Mouse (Mus musculus) embryonic facial prominence, embryonic 10.5 days (tissue): ENCODE results near the gene Ano6. TPM values are rescaled to one million over a fixed set of nuclear protein-coding genes. Genes with fewer than 3 reads are reported as not detected.

Experiments used
- DNase-seq: peaks from one replicate; pipeline ENCODE4 v3.0.0-alpha.2; 2017; ENCODE audit warnings: low spot score
- H3K27ac ChIP-seq: fragments of 300-500 bp; sonication (generic); replicated peaks from 2 replicates; pipeline ENCODE4 v1.5.1; 2016; ENCODE audit warnings: mild to moderate bottlenecking
- H3K27me3 ChIP-seq: fragments of 300-500 bp; sonication (generic); replicated peaks from 2 replicates; pipeline ENCODE4 v1.6.1; 2016; ENCODE audit warnings: low read depth, mild to moderate bottlenecking; ENCODE audit not compliant: poor library complexity, severe bottlenecking
- H3K36me3 ChIP-seq: fragments of 300-500 bp; sonication (generic); replicated peaks from 2 replicates; pipeline ENCODE4 v1.6.1; 2016; ENCODE audit warnings: mild to moderate bottlenecking, moderate library complexity
- H3K4me1 ChIP-seq: fragments of 300-500 bp; sonication (generic); 2 replicates; pipeline ENCODE4 v1.6.1; 2016
- H3K4me3 ChIP-seq: fragments of 300-500 bp; sonication (generic); 2 replicates; pipeline ENCODE4 v1.5.1; 2016; ENCODE audit warnings: mild to moderate bottlenecking, moderate library complexity
- H3K9me3 ChIP-seq: fragments of 300-500 bp; sonication (generic); 2 replicates; pipeline ENCODE4 v1.6.1; 2016; ENCODE audit warnings: mild to moderate bottlenecking
- WGBS: fragments of 180-500 bp; shearing (Covaris S2); methylation state at CpG from one replicate; pipeline ENCODE4 v1.1.7; 2016; 5-methylcytosine and 5-hydroxymethylcytosine counted together
- polyA plus RNA-seq: library from polyadenylated mRNA; unstranded; fragments of >200 nt; fragmentation: Nextera tagmentation; extraction: Ambion mirVana; gene quantifications from 2 replicates; pipeline ENCODE4 v1.2.1, GENCODE M21; 2016

Ano6 gene
- polyA plus RNA-seq, 1 experiment from 2014 or later, result 41.6 TPM

DNA sequence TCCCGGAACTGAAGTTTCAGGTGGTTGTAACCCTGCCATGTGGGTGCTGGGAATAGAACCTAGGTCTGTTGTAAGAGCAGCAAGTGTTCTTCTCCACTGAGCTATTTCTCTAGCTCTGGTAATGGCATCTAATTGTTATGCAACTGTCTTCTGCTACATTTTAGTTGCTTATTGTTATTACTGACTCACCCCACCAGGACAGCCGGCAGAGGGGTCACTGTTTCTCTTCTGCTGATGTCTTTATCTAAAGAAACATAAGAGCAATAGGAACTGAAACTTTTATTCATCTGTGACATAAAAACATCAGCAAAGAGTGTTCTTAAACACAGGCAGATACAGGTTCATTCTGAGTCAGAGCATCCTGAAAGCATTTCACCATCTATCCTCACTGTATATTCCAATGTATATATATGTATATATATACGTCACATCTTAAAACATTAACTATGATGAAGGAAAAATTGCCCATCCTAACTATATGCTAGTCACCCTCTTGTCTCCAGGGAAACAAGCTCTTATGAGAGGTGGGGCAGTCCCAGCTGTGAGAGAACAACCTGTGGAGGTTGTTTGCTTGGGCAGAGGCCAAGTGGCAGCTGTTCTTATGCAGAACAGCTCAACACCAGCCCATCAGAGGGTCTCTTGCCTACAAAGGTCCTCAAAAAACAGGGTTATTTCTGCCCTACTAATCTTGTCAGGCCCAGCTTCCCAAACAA lies 171.9 kb downstream of the Ano6 start:
- 95% methylated on average over 3 of the region's 3 CpGs for WGBS
- Histone ChIP-seq H3K36me3 (peaks cover 40% of the 10 kb centered on the region), H3K27me3 (no peaks in the 10 kb centered on the region), H3K9me3 (no peaks in the 10 kb centered on the region), H3K4me1 (peaks cover 14% of the 10 kb centered on the region), H3K27ac (no peak overlapping the region), H3K4me3 (no peak overlapping the region)
- no peak for DNase-seq

DNA sequence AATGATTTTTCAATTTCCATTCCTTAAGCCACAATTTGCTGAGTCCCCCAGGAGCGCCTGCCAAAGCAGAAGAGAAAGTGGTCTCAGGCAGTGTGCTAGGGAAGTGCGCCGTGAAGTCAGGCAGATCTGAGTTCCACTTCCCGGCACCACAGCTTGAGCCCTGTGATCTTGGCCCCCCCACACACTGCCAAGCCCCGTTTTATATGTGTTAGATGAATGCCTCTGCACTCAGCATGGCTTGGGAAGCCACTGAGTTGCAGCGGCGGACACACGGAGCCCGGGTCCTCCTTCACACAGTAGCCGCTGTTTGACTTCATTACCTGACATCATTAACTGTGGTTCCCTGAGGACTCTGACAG lies 172.5 kb downstream of the Ano6 start:
- Histone ChIP-seq H3K4me3 (no peak overlapping the region), H3K36me3 (peaks cover 40% of the 10 kb centered on the region), H3K27me3 (no peaks in the 10 kb centered on the region), H3K9me3 (no peaks in the 10 kb centered on the region), H3K4me1 (peaks cover 14% of the 10 kb centered on the region), H3K27ac (no peak overlapping the region)
- 77% methylated on average over 10 of the region's 10 CpGs for WGBS
- no peak for DNase-seq

DNA sequence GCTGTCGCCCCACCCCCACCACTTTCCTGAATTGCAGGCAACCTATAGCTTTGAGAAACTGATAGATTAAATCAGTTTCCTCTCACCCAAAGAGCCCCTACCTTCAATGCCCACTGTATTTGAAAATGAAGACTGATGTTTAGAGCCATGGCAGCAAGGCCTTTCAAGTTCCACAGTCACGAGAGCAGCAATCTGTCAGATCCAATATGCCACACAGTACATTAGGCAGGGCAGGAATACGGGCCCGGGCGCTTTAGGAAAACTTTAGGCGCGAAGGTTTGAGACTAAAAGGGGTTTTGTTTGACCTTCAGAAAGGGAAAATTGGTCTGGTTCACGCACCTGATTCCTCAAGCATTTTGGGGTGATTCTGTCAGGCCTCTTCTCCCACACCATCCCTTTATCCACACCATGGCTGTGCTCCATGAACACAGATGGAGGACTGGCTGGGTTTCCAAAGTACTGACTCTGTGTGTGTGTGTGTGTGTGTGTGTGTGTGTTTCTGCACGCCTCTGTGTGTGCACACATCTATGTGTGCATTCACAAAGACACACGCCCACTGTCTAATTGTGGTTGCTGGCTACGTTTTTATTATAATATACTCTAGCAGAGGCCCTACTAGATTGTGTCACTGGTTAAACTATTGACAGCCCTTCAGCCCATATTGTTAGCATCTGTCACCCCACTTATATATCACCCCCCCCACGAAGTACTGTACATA lies 173.0 kb downstream of the Ano6 start:
- H3K27me3 ChIP-seq, result no peaks in the 10 kb centered on the region
- peaks cover 14% of the 10 kb centered on the region for H3K4me1 ChIP-seq
- no peak for DNase-seq
- H3K36me3 ChIP-seq, result peaks cover 40% of the 10 kb centered on the region
- H3K9me3 ChIP-seq, result no peaks in the 10 kb centered on the region
- no peak overlapping the region for H3K27ac ChIP-seq
- WGBS, result 80% methylated on average over 12 of the region's 12 CpGs
- H3K4me3 ChIP-seq, result no peak overlapping the region

DNA sequence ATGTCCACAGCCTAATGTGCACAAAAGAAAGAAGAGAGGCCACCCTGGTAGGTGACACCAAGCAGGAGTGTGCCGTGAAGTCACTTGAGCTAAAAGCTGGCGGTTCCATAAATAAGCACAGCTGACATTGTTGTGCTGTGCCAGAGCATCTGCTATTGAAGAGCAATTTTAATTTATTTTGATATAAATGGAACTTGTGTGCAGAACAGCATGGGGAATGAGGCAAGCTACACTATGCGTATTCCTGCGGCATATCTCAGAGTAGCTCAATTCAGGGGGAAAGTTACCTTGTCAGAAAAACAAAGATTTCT lies 173.6 kb downstream of the Ano6 start:
- Histone ChIP-seq H3K36me3 (peaks cover 45% of the 10 kb centered on the region), H3K4me1 (peaks cover 14% of the 10 kb centered on the region), H3K9me3 (no peaks in the 10 kb centered on the region), H3K27ac (no peak overlapping the region), H3K27me3 (no peaks in the 10 kb centered on the region), H3K4me3 (no peak overlapping the region)
- 88% methylated on average over 4 of the region's 4 CpGs for WGBS
- no peak for DNase-seq

DNA sequence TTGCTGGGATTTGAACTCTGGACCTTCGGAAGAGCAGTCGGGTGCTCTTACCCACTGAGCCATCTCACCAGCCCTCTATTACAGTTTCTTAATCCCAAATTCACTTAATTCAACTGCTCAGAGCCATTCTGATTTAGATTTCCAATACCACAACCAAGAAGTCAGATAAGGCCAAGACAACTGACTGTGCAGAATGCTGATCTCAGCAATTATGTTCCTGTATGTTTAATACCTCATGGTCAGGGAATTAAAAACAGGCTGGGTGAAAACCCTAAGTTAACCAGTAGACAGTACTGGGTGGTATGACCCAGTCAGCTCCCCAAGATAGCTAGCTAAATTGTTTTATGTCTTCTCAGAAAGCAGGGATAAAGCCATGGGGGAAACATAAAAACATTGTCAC lies 176.3 kb downstream of the Ano6 start:
- H3K36me3 ChIP-seq, result peaks cover 62% of the 10 kb centered on the region
- peaks cover 14% of the 10 kb centered on the region for H3K4me1 ChIP-seq
- no peak overlapping the region for H3K4me3 ChIP-seq
- no peaks in the 10 kb centered on the region for H3K27me3 ChIP-seq
- no peak overlapping the region for H3K27ac ChIP-seq
- no peaks in the 10 kb centered on the region for H3K9me3 ChIP-seq
- DNase-seq, result no peak
- WGBS, result 97% methylated on average over 2 of the region's 2 CpGs

DNA sequence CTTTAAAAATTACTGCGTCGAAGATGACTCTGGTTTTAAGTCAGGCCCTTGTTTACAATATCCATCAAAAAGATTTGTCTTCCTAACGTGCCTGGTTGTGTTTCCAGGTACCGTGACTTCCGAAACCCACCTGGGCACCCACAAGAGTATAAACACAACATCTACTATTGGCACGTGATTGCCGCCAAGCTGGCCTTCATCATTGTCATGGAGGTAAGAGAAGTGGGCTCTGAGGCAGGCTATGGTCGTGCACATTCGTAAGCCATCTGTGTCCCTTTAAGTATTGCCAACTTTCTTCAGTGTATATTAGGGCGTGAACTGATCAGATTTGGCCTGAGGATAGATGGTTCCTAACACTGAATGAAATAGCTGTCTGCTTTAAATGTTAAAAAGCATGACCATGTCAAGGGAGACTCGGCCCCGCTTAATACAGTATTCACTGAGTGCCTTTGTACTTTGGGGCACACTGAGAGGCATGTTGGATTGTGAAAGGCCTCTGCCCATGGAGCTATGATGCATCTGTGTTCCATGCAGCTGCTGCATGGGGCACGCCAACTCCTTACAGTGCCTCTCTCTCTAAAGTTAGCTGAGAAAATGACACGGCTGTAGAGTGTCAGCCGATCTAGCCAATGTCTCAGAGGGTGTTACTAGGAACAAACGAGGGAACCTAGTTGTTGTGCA lies 177.0 kb downstream of the Ano6 start:
- Histone ChIP-seq H3K27me3 (no peaks in the 10 kb centered on the region), H3K4me1 (peaks cover 14% of the 10 kb centered on the region), H3K36me3 (peaks cover 64% of the 10 kb centered on the region), H3K4me3 (no peak overlapping the region), H3K27ac (no peak overlapping the region), H3K9me3 (no peaks in the 10 kb centered on the region)
- no peak for DNase-seq
- WGBS, result 88% methylated on average over 16 of the region's 16 CpGs

DNA sequence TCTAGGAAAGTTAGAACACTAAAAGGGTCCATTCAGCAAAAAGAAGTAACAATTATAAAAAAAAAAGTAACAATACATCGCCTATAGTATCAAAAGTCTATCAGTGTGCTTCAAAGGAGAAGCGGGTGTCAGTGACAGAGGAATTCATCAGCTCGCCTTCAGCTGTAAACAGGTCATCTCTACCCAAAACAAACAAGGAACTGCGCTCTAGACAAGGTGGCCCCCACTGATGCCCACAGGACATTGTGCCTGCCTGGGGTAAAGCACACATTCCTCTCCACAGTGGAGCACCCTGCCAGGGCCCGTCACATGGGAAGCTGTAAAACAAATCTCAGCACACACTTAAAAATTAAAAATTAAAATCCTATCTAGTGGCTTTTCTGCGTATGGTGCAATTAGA lies 179.0 kb downstream of the Ano6 start:
- peaks cover 81% of the 10 kb centered on the region for H3K36me3 ChIP-seq
- no peaks in the 10 kb centered on the region for H3K27me3 ChIP-seq
- WGBS, result 81% methylated on average over 6 of the region's 6 CpGs
- no peaks in the 10 kb centered on the region for H3K4me1 ChIP-seq
- H3K27ac ChIP-seq, result no peak overlapping the region
- no peak for DNase-seq
- no peaks in the 10 kb centered on the region for H3K9me3 ChIP-seq
- H3K4me3 ChIP-seq, result no peak overlapping the region

DNA sequence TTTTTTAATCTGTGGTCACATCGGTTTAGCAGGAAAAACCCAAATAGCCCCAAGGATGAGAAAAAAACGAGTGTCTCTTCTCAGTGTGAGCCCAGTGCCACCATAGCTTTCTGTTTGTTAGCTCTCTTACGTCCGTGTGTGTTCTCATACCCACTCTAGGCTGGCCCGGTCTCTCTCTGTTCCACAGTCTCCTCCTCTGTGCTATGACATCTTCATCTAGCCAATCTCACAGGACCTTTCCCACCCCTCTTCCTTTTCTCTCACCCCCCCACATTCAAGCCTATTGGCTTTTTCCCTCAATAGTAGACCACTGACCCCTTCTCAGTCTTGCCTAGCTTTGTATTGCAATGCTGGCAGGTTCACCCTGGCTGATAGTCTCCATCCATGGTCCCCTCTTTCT lies 179.5 kb downstream of the Ano6 start:
- no peaks in the 10 kb centered on the region for H3K27me3 ChIP-seq
- no peak overlapping the region for H3K27ac ChIP-seq
- DNase-seq, result no peak
- no peaks in the 10 kb centered on the region for H3K4me1 ChIP-seq
- peaks cover 81% of the 10 kb centered on the region for H3K36me3 ChIP-seq
- H3K4me3 ChIP-seq, result no peak overlapping the region
- 85% methylated on average over 5 of the region's 5 CpGs for WGBS
- H3K9me3 ChIP-seq, result no peaks in the 10 kb centered on the region

DNA sequence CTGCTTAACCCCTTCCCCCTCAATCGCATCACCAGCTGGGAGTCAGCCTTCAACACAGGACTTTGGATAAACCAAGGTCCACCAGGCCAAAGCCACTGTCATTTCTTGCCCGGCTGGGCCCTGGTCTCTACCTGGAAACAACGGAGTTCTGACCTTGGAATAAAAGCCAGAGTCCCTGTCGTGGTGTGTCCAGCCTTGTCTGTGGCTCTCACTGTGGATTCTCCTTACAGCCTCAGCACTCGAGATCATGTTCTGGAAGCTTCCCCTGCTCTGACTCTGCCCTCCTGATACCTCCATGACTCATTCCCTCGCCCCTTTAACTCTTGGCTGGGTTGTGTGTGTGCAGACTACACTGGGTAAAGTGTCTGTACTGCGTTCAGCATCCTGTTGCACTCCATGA lies 180.0 kb downstream of the Ano6 start:
- peaks cover 78% of the 10 kb centered on the region for H3K36me3 ChIP-seq
- DNase-seq, result no peak
- H3K27me3 ChIP-seq, result no peaks in the 10 kb centered on the region
- no peaks in the 10 kb centered on the region for H3K4me1 ChIP-seq
- no peak overlapping the region for H3K4me3 ChIP-seq
- no peaks in the 10 kb centered on the region for H3K9me3 ChIP-seq
- H3K27ac ChIP-seq, result no peak overlapping the region
- WGBS, result 97% methylated on average over 7 of the region's 7 CpGs

DNA sequence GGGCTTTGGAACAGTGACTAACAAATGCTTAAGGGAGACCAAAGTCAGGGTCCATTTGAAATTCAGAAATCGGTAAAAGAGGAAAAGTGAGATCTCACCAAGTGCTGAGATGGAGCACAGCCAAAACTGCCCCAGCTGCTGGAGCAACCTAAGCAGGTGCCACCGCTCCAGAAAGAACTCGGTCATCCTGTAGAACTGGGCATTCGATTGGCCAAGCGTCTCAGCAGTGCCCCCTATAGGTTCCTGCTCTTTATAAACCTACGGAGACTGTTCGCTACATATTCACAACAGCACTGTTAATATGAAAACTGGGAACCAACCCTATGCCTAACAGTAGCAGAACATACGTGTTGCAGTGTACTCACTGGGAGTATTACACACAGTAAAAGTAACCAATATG lies 180.7 kb downstream of the Ano6 start:
- peaks cover 72% of the 10 kb centered on the region for H3K36me3 ChIP-seq
- peaks cover 2% of the 10 kb centered on the region; the same call in 1 of the 2 replicates for H3K4me1 ChIP-seq

DNA sequence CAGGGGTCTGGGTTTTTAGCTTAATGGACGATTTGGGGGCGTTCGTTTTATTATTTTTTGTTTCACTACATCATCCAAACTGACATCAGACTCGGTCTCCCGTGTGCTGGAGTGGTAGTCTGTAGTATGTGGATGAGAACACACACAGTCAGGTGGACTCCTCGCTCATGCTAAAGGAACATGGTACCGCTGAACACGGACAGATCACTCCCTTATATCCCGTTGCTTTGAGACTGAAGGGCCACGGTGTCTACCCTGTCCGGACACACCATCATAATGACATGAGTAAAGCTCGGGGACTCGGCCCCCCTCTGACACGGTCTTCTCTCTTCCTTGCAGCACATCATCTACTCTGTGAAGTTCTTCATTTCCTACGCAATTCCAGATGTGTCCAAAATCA lies 181.5 kb downstream of the Ano6 start:
- Histone ChIP-seq H3K4me1 (peaks cover 11% of the 10 kb centered on the region; the same call in 1 of the 2 replicates), H3K27ac (no peak overlapping the region), H3K9me3 (no peaks in the 10 kb centered on the region), H3K27me3 (no peaks in the 10 kb centered on the region), H3K36me3 (peaks cover 70% of the 10 kb centered on the region), H3K4me3 (no peak overlapping the region)
- no peak for DNase-seq
- WGBS, result 94% methylated on average over 15 of the region's 15 CpGs

More for the DNA sequence above, 180.7 kb downstream of the Ano6 start:
- H3K4me3 ChIP-seq, result no peak overlapping the region
- 89% methylated on average over 8 of the region's 8 CpGs for WGBS
- H3K9me3 ChIP-seq, result no peaks in the 10 kb centered on the region
- no peak overlapping the region for H3K27ac ChIP-seq
- H3K27me3 ChIP-seq, result no peaks in the 10 kb centered on the region
- DNase-seq, result no peak

DNA sequence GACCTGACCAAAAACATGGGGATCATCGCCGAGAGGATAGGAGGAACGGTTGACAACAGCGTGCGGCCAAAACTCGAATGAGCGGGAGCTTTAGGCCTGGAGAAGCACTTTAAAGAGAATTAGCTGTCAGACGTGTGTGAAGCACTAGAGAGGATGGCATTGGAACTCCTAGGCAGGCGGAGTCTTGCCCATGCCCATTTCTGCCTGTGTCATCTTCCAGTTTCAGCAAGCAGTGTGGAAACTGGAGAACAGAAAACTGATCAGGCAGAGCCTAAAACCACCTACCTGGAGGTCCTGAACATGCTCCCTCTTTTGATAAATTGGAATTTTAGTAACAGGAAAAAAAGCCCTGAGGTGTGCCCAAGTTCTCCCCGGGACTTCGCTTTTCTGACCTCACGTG lies 182.0 kb downstream of the Ano6 start:
- H3K4me3 ChIP-seq, result no peak overlapping the region
- DNase-seq, result no peak
- H3K4me1 ChIP-seq, result peaks cover 11% of the 10 kb centered on the region; the same call in 1 of the 2 replicates
- H3K27ac ChIP-seq, result no peak overlapping the region
- H3K27me3 ChIP-seq, result no peaks in the 10 kb centered on the region
- peaks cover 65% of the 10 kb centered on the region for H3K36me3 ChIP-seq
- no peaks in the 10 kb centered on the region for H3K9me3 ChIP-seq
- 94% methylated on average over 12 of the region's 12 CpGs for WGBS
